In genomic region chr2:52957771-52958534, GRCm38 (mm10) we compare ENCODE assay signal across 12 mouse cellular contexts.
DNase-seq lines count a peak whose midpoint lies in the region; ATAC-seq lines count a peak whose summit lies in the region.
"Had no signal": no experiment of that assay in that cellular context is flagged by ENCODE, and none has a peak within 500 bp of the region (broad histone marks: within the 10 kb centered on the region; RNA-seq: fewer than 3 reads in every experiment).

No protein-coding gene starts in this region.

- no peaks in the 10 kb centered on the region for H3K36me3 ChIP-seq in kidney, embryonic 14.5 days (ENCODE audit: control insufficient read depth, insufficient read depth, low read length)
- H3K36me3 ChIP-seq in forebrain, embryonic 10.5 days (replicated peaks): peaks cover 9% of the 10 kb centered on the region
- H3K36me3 ChIP-seq in limb, embryonic 10.5 days: no peaks in the 10 kb centered on the region

- H3K9me3 ChIP-seq in kidney, embryonic 14.5 days (ENCODE audit: control insufficient read depth, low read length): no peaks in the 10 kb centered on the region; the same call in 1 of the 2 replicates
- H3K9me3 ChIP-seq in forebrain, embryonic 10.5 days: peaks cover 8% of the 10 kb centered on the region; the same call in 1 of the 2 replicates
- no peaks in the 10 kb centered on the region for H3K9me3 ChIP-seq in limb, embryonic 10.5 days (replicated peaks)

- 0 out of 2 replicates have a peak overlapping the region, but pooled peaks have one; percentile 20 for H3K9ac ChIP-seq in kidney, embryonic 14.5 days (ENCODE audit: low read depth, low read length)

- 0 out of 2 replicates have a peak overlapping the region, but pooled peaks have one; percentile 37 for H3K4me2 ChIP-seq in kidney, embryonic 14.5 days (replicated peaks; ENCODE audit: low read depth, low read length)

- no peak for ATAC-seq in kidney, embryonic 14.5 days (ENCODE audit: low FRiP score, low TSS enrichment)

- no peak overlapping the region for H3K4me3 ChIP-seq in kidney, embryonic 14.5 days (ENCODE audit: low read length)
- H3K4me3 ChIP-seq in forebrain, embryonic 10.5 days: peak overlapping the region; percentile 25; the same call in 1 of the 2 replicates
- H3K4me3 ChIP-seq in limb, embryonic 10.5 days: no peak overlapping the region
- H3K4me3 ChIP-seq: erythroblast, embryonic 14.5 days had no signal

- H3K27me3 ChIP-seq in kidney, embryonic 14.5 days (ENCODE audit: control insufficient read depth, insufficient read depth, low read length): no peaks in the 10 kb centered on the region
- no peaks in the 10 kb centered on the region for H3K27me3 ChIP-seq in forebrain, embryonic 10.5 days (ENCODE audit: poor library complexity, severe bottlenecking)
- no peaks in the 10 kb centered on the region for H3K27me3 ChIP-seq in limb, embryonic 10.5 days (ENCODE audit: low read depth, poor library complexity, severe bottlenecking)
- H3K27me3 ChIP-seq: CH12.LX had no signal

- 52% methylated on average over 8 of the region's 8 CpGs for WGBS in kidney, embryonic 14.5 days
- WGBS in forebrain, embryonic 10.5 days: 29% methylated on average over 8 of the region's 8 CpGs
- 50% methylated on average over 8 of the region's 8 CpGs for WGBS in limb, embryonic 10.5 days

- peaks cover 32% of the 10 kb centered on the region for H3K4me1 ChIP-seq in kidney, embryonic 14.5 days (ENCODE audit: control insufficient read depth, insufficient read depth, low read length)
- H3K4me1 ChIP-seq in forebrain, embryonic 10.5 days: peaks cover 53% of the 10 kb centered on the region
- H3K4me1 ChIP-seq in limb, embryonic 10.5 days: peaks cover 43% of the 10 kb centered on the region

- DNase-seq in kidney, adult 9 months: no peak
- no peak for DNase-seq in forebrain, embryonic 10.5 days (ENCODE audit: extremely low spot score, low spot score)
- no peak for DNase-seq in limb, embryonic 10.5 days (ENCODE audit: low spot score)
- DNase-seq in retina, embryonic 14.5 days (ENCODE audit: low spot score): peak; percentile 49
- no peak for DNase-seq in T-cell, adult 2 months (ENCODE audit: low spot score)
- DNase-seq in c-Kit-positive CD71-positive TER-119-positive erythroid progenitor cells, embryonic 14.5 days (ENCODE audit: low spot score): no peak
- DNase-seq in frontal cortex, postnatal 25 days (ENCODE audit: low spot score in 2 of 2): no peak
- DNase-seq: kidney, postnatal 14 days; lung, adult 18-20 months had no signal

- H3K27ac ChIP-seq in kidney, embryonic 14.5 days (ENCODE audit: low read depth, low read length): no peak overlapping the region
- H3K27ac ChIP-seq in forebrain, embryonic 10.5 days: peak overlapping the region; percentile 75
- H3K27ac ChIP-seq in limb, embryonic 10.5 days: peak overlapping the region; percentile 58; the same call in 1 of the 2 replicates
